Mouse (Mus musculus) myocyte (in vitro differentiated cells): ENCODE measurements at regions not wholly inside any gene's neighbourhood (a gene's known extent, or its start where the extent isn't known, plus 50 kb on each side); places are given as distances from the start of the nearest gene placed in this dataset.
"Not testable (repeated sequence)": the region's sequence is repeated elsewhere in the genome, so short reads cannot be mapped to it uniquely, and the experiment has no call there.

ENCODE experiments used
- H3K27me3 ChIP-seq: one replicate; pipeline ENCODE4 v1.6.1; 2011; ENCODE audit not compliant: control insufficient read depth, insufficient read depth, insufficient read length
- H3K36me3 ChIP-seq: one replicate; pipeline ENCODE4 v1.6.1; 2011; ENCODE audit not compliant: control insufficient read depth, insufficient read depth
- H3K4me2 ChIP-seq: one replicate; pipeline ENCODE4 v1.6.1; 2011; ENCODE audit warnings: low read depth, control low read depth
- H3K4me3 ChIP-seq: one replicate; pipeline ENCODE4 v1.5.1; 2011; ENCODE audit warnings: mild to moderate bottlenecking, control low read depth, moderate library complexity
- H3K79me2 ChIP-seq: one replicate; pipeline ENCODE4 v1.6.1; 2011; ENCODE audit not compliant: control insufficient read depth, insufficient read depth
- H3ac ChIP-seq: one replicate; pipeline ENCODE4 v1.6.1; 2011; ENCODE audit not compliant: control insufficient read depth, insufficient read length
- CEBPB ChIP-seq: IDR thresholded peaks from 2 replicates; pipeline ENCODE4 v1.6.1; 2011; ENCODE audit warnings: mild to moderate bottlenecking, moderate library complexity; ENCODE audit not compliant: poor library complexity, insufficient read depth, severe bottlenecking
- E2F4 ChIP-seq: IDR thresholded peaks from one replicate; pipeline ENCODE4 v1.6.1; 2011; ENCODE audit warnings: mild to moderate bottlenecking, control low read depth, moderate library complexity; ENCODE audit not compliant: insufficient read depth
- MAX ChIP-seq: IDR thresholded peaks from one replicate; pipeline ENCODE4 v1.6.1; 2011; ENCODE audit warnings: low read depth, mild to moderate bottlenecking, control low read depth
- MYOD1 ChIP-seq, 3 experiments: IDR thresholded peaks; one replicate each; pipeline ENCODE4 v1.6.1; 2011; ENCODE audit warnings: control low read depth in 2 of 3, low read depth in 2 of 3, mild to moderate bottlenecking in 2 of 3, moderate library complexity in 1 of 3; ENCODE audit not compliant: insufficient read length in 2 of 3, control insufficient read depth in 1 of 3
- MYOG ChIP-seq, 3 experiments: IDR thresholded peaks; one replicate each; pipeline ENCODE4 v1.6.1; 2011; ENCODE audit warnings: control low read depth in 2 of 3, low read depth in 2 of 3, mild to moderate bottlenecking in 2 of 3; ENCODE audit not compliant: insufficient read length in 2 of 3, control insufficient read depth in 1 of 3, insufficient read depth in 1 of 3
- POLR2A ChIP-seq: IDR thresholded peaks from one replicate; pipeline ENCODE4 v1.6.1; 2011; ENCODE audit warnings: low read depth, mild to moderate bottlenecking, control low read depth, moderate library complexity; ENCODE audit not compliant: insufficient read length
- POLR2AphosphoS2 ChIP-seq: IDR thresholded peaks from one replicate; pipeline ENCODE4 v1.6.1; 2011; ENCODE audit warnings: low read depth, control low read depth; ENCODE audit not compliant: insufficient read length
- REST ChIP-seq: IDR thresholded peaks from one replicate; pipeline ENCODE4 v1.6.1; 2011; ENCODE audit warnings: mild to moderate bottlenecking, control low read depth, moderate library complexity; ENCODE audit not compliant: insufficient read depth, insufficient read length
- SRF ChIP-seq: IDR thresholded peaks from one replicate; pipeline ENCODE4 v1.6.1; 2011; ENCODE audit warnings: low read depth; ENCODE audit not compliant: control insufficient read depth, insufficient read length
- TCF12 ChIP-seq: IDR thresholded peaks from one replicate; pipeline ENCODE4 v1.6.1; 2011; ENCODE audit warnings: mild to moderate bottlenecking, control low read depth; ENCODE audit not compliant: poor library complexity, insufficient read depth, severe bottlenecking
- TCF3 ChIP-seq: IDR thresholded peaks from one replicate; pipeline ENCODE4 v1.6.1; 2011; ENCODE audit warnings: low read depth, control low read depth; ENCODE audit not compliant: insufficient read length
- USF1 ChIP-seq: IDR thresholded peaks from one replicate; pipeline ENCODE4 v1.6.1; 2011; ENCODE audit warnings: low read depth, mild to moderate bottlenecking, control low read depth, moderate library complexity

DNA sequence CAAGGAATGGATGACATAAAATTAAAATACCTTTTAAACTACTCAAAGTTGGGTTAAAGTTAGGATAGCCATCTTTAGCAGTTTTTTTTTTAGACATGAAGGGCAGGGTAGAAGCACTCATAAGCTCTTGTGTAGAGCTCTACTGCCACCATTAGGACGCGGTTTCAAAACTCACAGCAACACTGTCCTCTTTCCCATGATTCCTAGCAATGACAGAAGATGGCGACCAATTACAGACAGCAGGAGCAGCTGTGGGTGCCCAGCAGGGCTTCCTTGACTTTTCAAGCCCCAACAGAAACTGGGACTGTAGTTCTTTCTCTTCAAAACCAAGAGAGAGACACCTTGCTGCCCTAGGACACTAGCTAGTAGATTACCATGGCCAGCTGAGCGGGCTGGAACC is 171.5 kb upstream of the Olfr1324 start:
- no peaks in the 10 kb centered on the region for H3K27me3 ChIP-seq
- H3K4me3 ChIP-seq: no peak overlapping the region
- no peak for TF ChIP-seq REST
- no peak for TF ChIP-seq POLR2A
- no peak for TF ChIP-seq TCF3
- no peak for TF ChIP-seq E2F4
- H3K4me2 ChIP-seq: no peak overlapping the region
- H3K79me2 ChIP-seq: no peaks in the 10 kb centered on the region
- no peaks in the 10 kb centered on the region for H3K36me3 ChIP-seq
- H3ac ChIP-seq: no peak overlapping the region

DNA sequence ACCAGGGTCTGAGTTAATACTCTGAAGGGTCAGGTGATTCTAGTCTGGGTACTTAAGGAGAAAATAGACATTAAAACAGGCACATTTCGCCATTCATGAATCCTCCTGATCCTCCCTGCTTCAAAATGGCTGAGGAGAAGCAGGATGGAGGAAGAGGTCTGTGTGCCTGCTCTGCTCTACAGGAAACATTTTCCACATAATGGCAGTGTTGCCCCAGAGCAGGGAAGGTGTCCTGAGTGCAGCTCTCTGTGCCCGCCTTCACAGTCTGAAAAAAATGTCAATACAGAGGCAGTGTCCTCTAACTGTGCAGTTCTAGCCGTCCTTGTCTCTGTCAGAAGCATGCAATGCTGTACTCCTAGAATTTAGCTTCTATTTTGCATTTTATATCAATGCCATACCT is 169.3 kb upstream of the Olfr1324 start:
- H3K27me3 ChIP-seq, H3K79me2 ChIP-seq, H3K4me2 ChIP-seq, H3ac ChIP-seq, H3K4me3 ChIP-seq, H3K36me3 ChIP-seq: not testable (repeated sequence)

DNA sequence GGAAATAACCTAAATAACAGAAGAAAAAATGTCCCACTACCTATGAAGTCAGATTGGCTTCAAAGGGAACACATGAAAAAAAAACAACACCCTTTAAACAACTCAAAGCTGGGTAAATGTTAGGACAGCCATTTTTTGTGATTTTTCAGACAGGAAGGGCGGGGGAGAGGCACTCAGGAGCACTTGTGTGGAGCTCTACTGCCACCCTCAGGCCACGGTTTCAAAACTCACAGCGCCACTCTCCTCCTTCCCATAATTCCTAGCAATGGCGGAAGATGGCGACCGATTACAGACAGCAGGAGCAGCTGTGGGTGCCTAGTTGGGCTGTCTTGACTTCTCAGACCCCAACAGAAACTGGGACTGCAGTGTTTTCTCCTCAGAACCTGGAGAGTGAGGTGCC is 168.8 kb upstream of the Olfr1324 start:
- TF ChIP-seq USF1 (no peak), POLR2AphosphoS2 (no peak), E2F4 (no peak)
- no peaks in the 10 kb centered on the region for H3K79me2 ChIP-seq
- H3K4me2 ChIP-seq: no peak overlapping the region
- no peak overlapping the region for H3ac ChIP-seq
- no peaks in the 10 kb centered on the region for H3K36me3 ChIP-seq
- no peak overlapping the region for H3K4me3 ChIP-seq
- H3K27me3 ChIP-seq: no peaks in the 10 kb centered on the region

GRCm38 (mm10) chrX:50594976-50595375 is 166.7 kb upstream of the Olfr1324 start:
- not testable (repeated sequence) for H3K27me3 ChIP-seq, H3K79me2 ChIP-seq, H3K4me3 ChIP-seq, H3ac ChIP-seq, H3K4me2 ChIP-seq, H3K36me3 ChIP-seq

DNA sequence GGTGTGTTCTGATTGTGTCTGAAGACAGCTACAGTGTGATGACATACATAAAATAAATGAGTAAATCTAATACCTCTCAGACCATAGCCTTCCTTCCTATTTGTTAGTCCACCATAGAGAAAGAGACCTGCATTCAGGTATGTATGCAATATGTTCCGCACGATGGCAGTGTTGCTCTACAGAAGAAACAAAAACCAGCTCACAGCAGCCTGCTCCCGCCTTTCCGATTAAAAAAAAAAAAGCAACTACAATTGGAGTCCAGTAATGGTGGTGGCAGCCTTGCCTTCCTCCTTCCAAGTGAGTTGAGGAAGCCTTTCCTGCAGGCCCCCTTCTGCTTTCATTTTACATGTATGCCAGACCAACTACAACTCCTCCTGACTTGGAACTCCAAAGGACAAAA is 163.2 kb upstream of the Olfr1324 start:
- Histone ChIP-seq H3K27me3 (no peaks in the 10 kb centered on the region), H3K36me3 (peaks cover 3% of the 10 kb centered on the region), H3K79me2 (no peaks in the 10 kb centered on the region), H3ac (no peak overlapping the region), H3K4me3 (no peak overlapping the region), H3K4me2 (no peak overlapping the region)
- TF ChIP-seq USF1: no peak
- TF ChIP-seq MYOD1 (IDR thresholded peaks at IDR 0.05; ENCODE audit: control insufficient read depth in 1 of 3, insufficient read length in 2 of 3, low read depth in 2 of 3): no peak
- no peak for TF ChIP-seq CEBPB
- TF ChIP-seq SRF: no peak
- no peak for TF ChIP-seq MYOG (IDR thresholded peaks at IDR 0.05; ENCODE audit: control insufficient read depth in 1 of 3, insufficient read depth in 1 of 3, insufficient read length in 2 of 3, low read depth in 2 of 3)
- no peak for TF ChIP-seq REST
- no peak for TF ChIP-seq TCF3
- no peak for TF ChIP-seq TCF12
- no peak for TF ChIP-seq POLR2AphosphoS2
- no peak for TF ChIP-seq MAX
- TF ChIP-seq E2F4: no peak
- TF ChIP-seq POLR2A: no peak

DNA sequence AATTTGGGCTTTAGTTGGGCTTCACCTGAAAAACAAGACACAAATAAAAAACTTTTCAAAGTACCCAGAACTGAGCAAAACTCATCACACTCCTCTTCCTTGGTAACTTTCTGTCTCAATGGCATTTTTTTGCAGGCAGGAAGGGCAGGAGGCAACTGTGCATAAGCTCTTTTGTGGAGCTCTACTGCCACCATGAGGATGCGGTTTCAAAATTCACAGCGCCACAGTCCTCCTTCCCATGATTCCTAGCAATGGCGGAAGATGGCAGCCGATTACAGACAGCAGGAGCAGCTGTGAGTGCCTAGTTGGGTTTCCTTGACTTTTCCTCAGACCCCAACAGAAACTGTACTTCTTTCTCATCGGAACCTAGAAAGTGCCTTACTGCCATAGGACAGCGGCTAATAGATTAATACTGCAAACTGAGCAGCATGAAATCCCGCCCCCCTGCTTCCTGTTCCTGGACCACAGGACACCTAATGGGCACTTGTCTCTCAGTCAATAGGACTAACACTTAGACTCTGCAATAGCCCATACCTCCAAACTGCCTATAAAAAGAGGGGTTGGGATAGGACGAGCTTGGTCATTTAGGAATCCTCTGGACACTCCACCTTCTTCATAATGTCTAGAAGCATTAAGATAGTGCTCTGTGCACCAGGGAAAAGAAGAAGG is 162.5 kb upstream of the Olfr1324 start:
- Histone ChIP-seq H3K4me3 (no peak overlapping the region), H3K36me3 (peaks cover 3% of the 10 kb centered on the region), H3ac (no peak overlapping the region)

More for the DNA sequence above, 162.5 kb upstream of the Olfr1324 start:
- H3K27me3 ChIP-seq: no peaks in the 10 kb centered on the region
- no peak overlapping the region for H3K4me2 ChIP-seq
- no peaks in the 10 kb centered on the region for H3K79me2 ChIP-seq
- no peak for TF ChIP-seq TCF3
- TF ChIP-seq TCF12: no peak
- no peak for TF ChIP-seq SRF
- TF ChIP-seq MYOD1 (IDR thresholded peaks at IDR 0.05; ENCODE audit: control insufficient read depth in 1 of 3, insufficient read length in 2 of 3, low read depth in 2 of 3): no peak
- no peak for TF ChIP-seq MYOG (IDR thresholded peaks at IDR 0.05; ENCODE audit: control insufficient read depth in 1 of 3, insufficient read depth in 1 of 3, insufficient read length in 2 of 3, low read depth in 2 of 3)
- TF ChIP-seq E2F4: no peak
- TF ChIP-seq POLR2AphosphoS2: no peak
- no peak for TF ChIP-seq USF1
- no peak for TF ChIP-seq MAX
- TF ChIP-seq CEBPB: no peak
- no peak for TF ChIP-seq POLR2A
- TF ChIP-seq REST: no peak
